Mouse (Mus musculus) lung, postnatal 0 days (tissue): ENCODE measurements around the gene Cfap97d2. TPM values are rescaled to one million over a fixed set of nuclear protein-coding genes. Genes with fewer than 3 reads are reported as not detected.

ENCODE experiments used
- ATAC-seq: fragments of 200-750 bp; cut with Nextera tagmentation; 2 replicates; pipeline ENCODE4 v1.8.0; 2017; ENCODE audit warnings: moderate library complexity
- DNase-seq: peaks from one replicate; pipeline ENCODE4 v3.0.0-alpha.2; 2016; ENCODE audit warnings: low spot score
- H3K27ac ChIP-seq: fragments of 300-500 bp; sonication (generic); 2 replicates; pipeline ENCODE4 v1.5.1; 2014; ENCODE audit warnings: antibody characterized with exemption, mild to moderate bottlenecking, low read length, mixed read lengths
- H3K27me3 ChIP-seq: fragments of 300-500 bp; sonication (generic); replicated peaks from 2 replicates; pipeline ENCODE4 v1.6.1; 2014; ENCODE audit warnings: low read length, mixed read lengths; ENCODE audit not compliant: insufficient read depth
- H3K36me3 ChIP-seq: fragments of 300-500 bp; sonication (generic); 2 replicates; pipeline ENCODE4 v1.6.1; 2014; ENCODE audit warnings: low read length, mixed read lengths; ENCODE audit not compliant: insufficient read depth
- H3K4me1 ChIP-seq: fragments of 300-500 bp; sonication (generic); 2 replicates; pipeline ENCODE4 v1.6.1; 2014; ENCODE audit warnings: antibody characterized with exemption, low read depth, low read length, mixed read lengths; ENCODE audit not compliant: insufficient read depth
- H3K4me2 ChIP-seq: fragments of 300-500 bp; sonication (generic); replicated peaks from 2 replicates; pipeline ENCODE4 v1.6.1; 2014; ENCODE audit warnings: low read depth, mild to moderate bottlenecking, low read length, moderate library complexity, mixed read lengths
- H3K4me3 ChIP-seq: fragments of 300-500 bp; sonication (generic); 2 replicates; pipeline ENCODE4 v1.5.1; 2014; ENCODE audit warnings: low read depth, low read length
- H3K9ac ChIP-seq: fragments of 300-500 bp; sonication (generic); replicated peaks from 2 replicates; pipeline ENCODE4 v1.6.1; 2014; ENCODE audit warnings: low read depth, mild to moderate bottlenecking
- H3K9me3 ChIP-seq: fragments of 300-500 bp; sonication (generic); 2 replicates; pipeline ENCODE4 v1.6.1; 2016; ENCODE audit warnings: low read length, mixed read lengths
- CTCF ChIP-seq: IDR thresholded peaks from 2 replicates; pipeline ENCODE4 v1.5.1; 2016; ENCODE audit warnings: antibody characterized with exemption, mild to moderate bottlenecking
- EP300 ChIP-seq: IDR thresholded peaks from 2 replicates; pipeline ENCODE4 v1.6.1; 2016; ENCODE audit warnings: antibody characterized with exemption, mild to moderate bottlenecking, control low read depth
- WGBS: fragments of 180-500 bp; shearing (Covaris S2); extraction: QIAGEN DNeasy Blood & Tissue Kit; methylation state at CpG from one replicate; pipeline ENCODE4 v1.1.7; 2014; 5-methylcytosine and 5-hydroxymethylcytosine counted together
- polyA plus RNA-seq: library from polyadenylated mRNA; unstranded; fragments of >200 nt; fragmentation: Nextera tagmentation; extraction: Ambion mirVana; gene quantifications from 2 replicates; pipeline ENCODE4 v1.2.1, GENCODE M21; 2015

The Cfap97d2 gene
- polyA plus RNA-seq, 1 experiment from 2014 or later = 1.1 TPM

GRCm38 (mm10) chr8:13689331-13689730 is 16.4 kb upstream of the Cfap97d2 start:
- ATAC-seq (no peak), DNase-seq (no peak)
- Histone ChIP-seq H3K36me3 (no peaks in the 10 kb centered on the region), H3K27me3 (no peaks in the 10 kb centered on the region), H3K9ac (no peak overlapping the region), H3K4me1 (peaks cover 13% of the 10 kb centered on the region; the same call in 1 of the 2 replicates), H3K4me3 (no peak overlapping the region), H3K9me3 (no peaks in the 10 kb centered on the region), H3K4me2 (no peak overlapping the region), H3K27ac (no peak overlapping the region)
- WGBS = 87% methylated on average over 5 of the region's 5 CpGs
- TF ChIP-seq CTCF (no peak), EP300 (no peak)

- ATAC-seq (no peak), DNase-seq (no peak)
- H3K27me3 ChIP-seq = no peaks in the 10 kb centered on the region
- no peak overlapping the region for H3K4me3 ChIP-seq
- TF ChIP-seq CTCF = no peak
- no peak for TF ChIP-seq EP300
- H3K4me1 ChIP-seq = peaks cover 7% of the 10 kb centered on the region; the same call in 1 of the 2 replicates
- no peaks in the 10 kb centered on the region for H3K36me3 ChIP-seq
- H3K27ac ChIP-seq = no peak overlapping the region
- no peak overlapping the region for H3K4me2 ChIP-seq
- H3K9me3 ChIP-seq = no peaks in the 10 kb centered on the region
- 73% methylated on average over 10 of the region's 10 CpGs for WGBS
- no peak overlapping the region for H3K9ac ChIP-seq
These were observed 13.2 kb upstream of the Cfap97d2 start for GRCm38 (mm10) chr8:13692302-13693066.

GRCm38 (mm10) chr8:13694735-13695134 is 11.0 kb upstream of the Cfap97d2 start:
- Histone ChIP-seq H3K9me3 (no peaks in the 10 kb centered on the region), H3K4me1 (no peaks in the 10 kb centered on the region), H3K4me2 (no peak overlapping the region), H3K9ac (no peak overlapping the region), H3K27ac (no peak overlapping the region), H3K36me3 (no peaks in the 10 kb centered on the region), H3K27me3 (no peaks in the 10 kb centered on the region), H3K4me3 (no peak overlapping the region)
- no peak for DNase-seq
- TF ChIP-seq EP300 (no peak), CTCF (no peak)
- no peak for ATAC-seq
- WGBS = 54% methylated on average over 12 of the region's 12 CpGs

- Histone ChIP-seq H3K27ac (no peak overlapping the region), H3K4me2 (no peak overlapping the region), H3K4me3 (no peak overlapping the region), H3K36me3 (no peaks in the 10 kb centered on the region), H3K9ac (no peak overlapping the region), H3K4me1 (no peaks in the 10 kb centered on the region), H3K27me3 (no peaks in the 10 kb centered on the region), H3K9me3 (no peaks in the 10 kb centered on the region)
- ATAC-seq (no peak), DNase-seq (no peak)
- WGBS = 87% methylated on average over 10 of the region's 10 CpGs
- TF ChIP-seq EP300 (no peak), CTCF (no peak)
These were observed 10.4 kb upstream of the Cfap97d2 start for GRCm38 (mm10) chr8:13695203-13695867.

- H3K27ac ChIP-seq = no peak overlapping the region
- no peaks in the 10 kb centered on the region for H3K36me3 ChIP-seq
- no peaks in the 10 kb centered on the region for H3K4me1 ChIP-seq
- H3K9me3 ChIP-seq = no peaks in the 10 kb centered on the region
- no peak overlapping the region for H3K9ac ChIP-seq
- H3K4me3 ChIP-seq = no peak overlapping the region
- 68% methylated on average over 4 of the region's 4 CpGs for WGBS
- DNase-seq (no peak), ATAC-seq (no peak)
- no peak overlapping the region for H3K4me2 ChIP-seq
- H3K27me3 ChIP-seq = no peaks in the 10 kb centered on the region
- TF ChIP-seq EP300 (no peak), CTCF (no peak)
These were observed 9.5 kb upstream of the Cfap97d2 start for GRCm38 (mm10) chr8:13696157-13696556.

GRCm38 (mm10) chr8:13697196-13697595 is 8.5 kb upstream of the Cfap97d2 start:
- no peak for DNase-seq
- Histone ChIP-seq H3K27me3 (no peaks in the 10 kb centered on the region), H3K4me2 (no peak overlapping the region), H3K9ac (no peak overlapping the region), H3K9me3 (no peaks in the 10 kb centered on the region), H3K4me3 (no peak overlapping the region), H3K4me1 (no peaks in the 10 kb centered on the region), H3K27ac (no peak overlapping the region), H3K36me3 (no peaks in the 10 kb centered on the region)
- ATAC-seq = no peak
- WGBS = 77% methylated on average over 8 of the region's 8 CpGs
- TF ChIP-seq CTCF = no peak
- no peak for TF ChIP-seq EP300
